Mouse (Mus musculus) brain, embryonic 14.5 days (tissue): ENCODE results near the gene Ssbp4.

ENCODE experiments used
- CTCF ChIP-seq: fragments of 200-500 bp; IDR thresholded peaks from 2 replicates; pipeline ENCODE4 v1.5.1; 2012; ENCODE audit warnings: inconsistent platforms, mild to moderate bottlenecking, moderate library complexity, borderline replicate concordance; ENCODE audit not compliant: insufficient read depth, insufficient read length; ENCODE audit errors: extremely low read depth
- POLR2A ChIP-seq: fragments of 200-500 bp; IDR thresholded peaks from 2 replicates; pipeline ENCODE4 v1.6.1; 2012; ENCODE audit warnings: mild to moderate bottlenecking, inconsistent platforms, borderline replicate concordance; ENCODE audit not compliant: poor library complexity, insufficient read depth, insufficient read length, severe bottlenecking; ENCODE audit errors: extremely low read depth

DNA sequence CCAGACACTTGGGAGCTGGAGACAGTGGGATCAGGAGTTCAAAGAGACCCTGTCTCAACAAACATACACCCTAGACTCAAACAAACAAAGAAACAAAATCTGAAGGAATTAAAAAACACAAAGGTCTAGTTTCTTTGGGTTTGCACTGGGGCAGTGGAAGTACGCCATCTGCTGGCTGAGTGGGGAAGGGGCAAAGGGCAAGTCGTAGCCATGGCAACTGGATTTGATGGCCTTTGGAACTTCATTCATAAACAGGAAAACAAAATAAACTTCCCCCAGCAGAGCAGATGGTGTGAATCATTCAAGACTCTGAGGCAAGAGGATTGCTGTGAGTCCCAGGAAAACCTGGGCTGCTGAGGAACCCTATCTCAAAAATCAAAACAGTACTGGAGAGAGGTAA is 44.6 kb upstream of the Ssbp4 start:
- TF ChIP-seq CTCF (peak; percentile 65), POLR2A (no peak)
